Mouse (Mus musculus) hindlimb bud, embryonic 11.5 days (tissue): ENCODE data around the gene Cyp2w1.

Source experiments
- DNase-seq: peaks from one replicate; pipeline ENCODE4 v3.0.0-alpha.2; 2012; ENCODE audit warnings: low read depth, low spot score; ENCODE audit errors: extremely low spot score

Cyp2w1 gene

DNA sequence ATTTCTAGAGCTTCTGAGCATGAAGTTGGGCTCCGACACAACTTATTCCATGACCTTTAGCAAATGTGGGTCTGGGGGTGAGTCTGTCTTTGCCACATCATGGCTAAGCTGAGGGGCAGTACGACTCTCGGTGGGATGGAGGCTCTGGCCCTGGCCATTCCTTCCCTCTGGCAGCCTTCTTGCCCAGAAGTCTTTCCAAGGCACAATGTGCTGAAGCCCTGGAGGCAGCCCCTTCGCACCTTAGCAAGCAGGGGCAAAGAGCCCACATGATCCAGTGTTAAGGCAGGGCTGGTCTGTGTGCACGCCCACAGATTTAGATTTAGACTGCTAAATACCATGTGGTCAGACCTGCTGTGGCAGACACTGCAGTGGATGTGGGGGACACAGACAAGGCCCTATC is 46.4 kb downstream of the Cyp2w1 start:
- no peak for DNase-seq

GRCm38 (mm10) chr5:139399991-139400390 is 47.6 kb downstream of the Cyp2w1 start:
- no peak for DNase-seq

DNA sequence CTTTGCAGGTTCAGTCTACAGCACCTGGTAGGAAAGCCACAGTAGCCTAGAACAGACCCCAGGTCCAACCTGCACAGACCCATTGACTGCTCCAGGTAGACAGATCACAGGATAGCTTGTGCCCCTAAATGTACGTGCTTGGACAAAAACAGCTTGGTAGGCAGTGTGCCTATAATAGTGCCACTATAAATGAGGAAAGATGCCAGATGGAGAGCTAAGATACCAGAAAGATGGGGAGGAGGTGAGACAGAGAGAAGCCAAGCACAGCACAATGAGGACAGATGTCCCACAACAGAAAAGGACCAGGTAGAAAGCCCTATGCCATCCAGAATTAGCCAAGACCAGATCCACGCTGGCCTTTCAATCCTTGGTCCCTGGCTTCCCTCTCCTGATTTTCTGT is 49.7 kb downstream of the Cyp2w1 start:
- DNase-seq: no peak

DNA sequence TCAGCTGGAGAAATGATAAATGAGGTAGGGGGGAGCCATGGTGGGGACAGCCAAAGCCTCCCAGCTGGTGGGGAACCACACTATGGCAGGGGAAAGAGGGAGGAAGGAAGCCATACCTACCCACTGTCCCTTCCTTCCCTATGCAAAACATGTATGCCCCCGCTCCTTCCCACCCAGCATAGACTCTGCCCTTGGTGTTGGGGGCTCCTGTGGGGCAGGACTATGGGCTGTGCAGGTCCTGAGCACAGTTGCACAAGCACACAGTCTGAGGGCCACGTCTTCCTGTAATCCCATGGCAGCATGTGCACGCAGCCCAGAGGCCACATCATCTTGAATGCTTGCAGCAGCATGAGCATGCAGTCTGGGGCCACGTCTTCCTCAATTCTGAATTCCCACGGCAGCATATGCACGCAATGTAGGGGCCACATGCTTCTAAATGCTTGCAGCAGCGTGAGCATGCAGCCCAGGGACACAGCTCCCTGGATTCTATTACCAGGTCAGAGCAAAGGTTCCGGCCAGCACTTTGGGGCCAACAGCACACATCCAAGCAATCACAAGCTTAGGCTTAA is 51.4 kb downstream of the Cyp2w1 start:
- no peak for DNase-seq

- no peak for DNase-seq
Observed at GRCm38 (mm10) chr5:139404801-139405401, 52.5 kb downstream of the Cyp2w1 start, which contains the start of gene C130050O18Rik. C130050O18Rik (plus strand) TSS chr5:139405280.

GRCm38 (mm10) chr5:139405478-139405877 is 53.1 kb downstream of the Cyp2w1 start:
- no peak for DNase-seq

- no peak for DNase-seq
Observed at GRCm38 (mm10) chr5:139405953-139406352, 53.5 kb downstream of the Cyp2w1 start.
